Mouse (Mus musculus): ENCODE results near the gene Syt7.

DNA sequence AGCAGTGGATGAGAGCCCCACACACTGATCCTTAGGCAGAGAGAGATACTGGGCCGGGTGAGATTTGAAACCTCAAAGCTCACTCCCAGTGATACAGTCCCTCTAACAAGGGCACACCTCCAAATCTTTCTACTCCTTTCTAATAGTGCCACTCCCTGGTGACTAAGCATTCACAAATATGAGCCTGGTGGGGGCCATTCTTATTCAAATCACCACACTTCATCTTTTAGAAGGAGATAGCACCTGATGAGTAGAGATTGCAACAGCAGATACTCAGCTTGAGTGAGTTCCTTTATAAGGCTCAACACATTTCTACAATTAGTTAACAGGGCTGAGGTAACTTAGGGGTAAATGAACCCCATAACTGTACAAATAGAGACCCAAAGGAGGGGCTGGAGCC lies 15.7 kb upstream of the Syt7 start:
- TF ChIP-seq POLR2A (IDR thresholded peaks at IDR 0.05; ENCODE audit: insufficient read depth, low read length), result no peak
- TF ChIP-seq CTCF (IDR thresholded peaks at IDR 0.05; ENCODE audit: low read depth, low read length), result no peak
- no peak for TF ChIP-seq EP300 (IDR thresholded peaks at IDR 0.05; ENCODE audit: insufficient read depth, low read depth, low read length)
